Mouse (Mus musculus) heart, postnatal 0 days (tissue): ENCODE results near the gene Osbpl2. TPM values are rescaled to one million over a fixed set of nuclear protein-coding genes. Genes with fewer than 3 reads are reported as not detected.
A peak's percentile ranks its signal among the peaks of the same experiment; 100 is the strongest.
"Not testable (repeated sequence)": the region's sequence is repeated elsewhere in the genome, so short reads cannot be mapped to it uniquely, and the experiment has no call there.

ENCODE experiments used
- ATAC-seq: fragments of 200-750 bp; cut with Nextera tagmentation; 2 replicates; pipeline ENCODE4 v1.8.0; 2017; ENCODE audit warnings: low read depth, moderate number of reproducible peaks, moderate library complexity; ENCODE audit not compliant: insufficient read depth
- DNase-seq: peaks from one replicate; pipeline ENCODE4 v3.0.0-alpha.2; 2016; ENCODE audit warnings: low spot score
- H3K27ac ChIP-seq: fragments of 300-500 bp; sonication (generic); 2 replicates; pipeline ENCODE4 v1.5.1; 2014; ENCODE audit warnings: low read depth, mild to moderate bottlenecking
- H3K27me3 ChIP-seq: fragments of 300-500 bp; sonication (generic); 2 replicates; pipeline ENCODE4 v1.6.1; 2014; ENCODE audit warnings: low read length, mixed read lengths; ENCODE audit not compliant: control insufficient read depth, insufficient read depth
- H3K36me3 ChIP-seq: fragments of 300-500 bp; sonication (generic); replicated peaks from 2 replicates; pipeline ENCODE4 v1.6.1; 2014; ENCODE audit warnings: low read length, mixed read lengths; ENCODE audit not compliant: control insufficient read depth, insufficient read depth
- H3K4me1 ChIP-seq: fragments of 300-500 bp; sonication (generic); 2 replicates; pipeline ENCODE4 v1.6.1; 2014; ENCODE audit warnings: antibody characterized with exemption; ENCODE audit not compliant: control insufficient read depth, insufficient read depth
- H3K4me2 ChIP-seq: fragments of 300-500 bp; sonication (generic); 2 replicates; pipeline ENCODE4 v1.6.1; 2014; ENCODE audit warnings: low read depth, mild to moderate bottlenecking, low read length, moderate library complexity
- H3K4me3 ChIP-seq: fragments of 300-500 bp; sonication (generic); 2 replicates; pipeline ENCODE4 v1.5.1; 2014; ENCODE audit warnings: low read depth, low read length
- H3K9ac ChIP-seq: fragments of 300-500 bp; sonication (generic); replicated peaks from 2 replicates; pipeline ENCODE4 v1.6.1; 2014; ENCODE audit warnings: low read depth, low read length, mixed read lengths
- H3K9me3 ChIP-seq: fragments of 300-500 bp; sonication (generic); replicated peaks from 2 replicates; pipeline ENCODE4 v1.6.1; 2016; ENCODE audit warnings: low read length; ENCODE audit not compliant: control insufficient read depth
- CTCF ChIP-seq: IDR thresholded peaks from 2 replicates; pipeline ENCODE4 v1.5.1; 2016; ENCODE audit warnings: antibody characterized with exemption, control low read depth, low read depth
- EP300 ChIP-seq: IDR thresholded peaks from 2 replicates; pipeline ENCODE4 v1.6.1; 2016; ENCODE audit warnings: antibody characterized with exemption, low read depth
- WGBS: fragments of 180-500 bp; shearing (Covaris S2); extraction: QIAGEN DNeasy Blood & Tissue Kit; methylation state at CpG from one replicate; pipeline ENCODE4 v1.1.7; 2014; 5-methylcytosine and 5-hydroxymethylcytosine counted together
- polyA plus RNA-seq: library from polyadenylated mRNA; unstranded; fragments of >200 nt; fragmentation: Nextera tagmentation; extraction: Ambion mirVana; gene quantifications from 2 replicates; pipeline ENCODE4 v1.2.1, GENCODE M21; 2015
- total RNA-seq: library from RNA; depleted of rRNA; stranded (reverse); fragments of >200 nt; gene quantifications from 2 replicates; pipeline ENCODE4 v1.2.3, GENCODE M21; 2014; ENCODE audit warnings: low replicate concordance

Osbpl2 gene
- total and polyA plus RNA-seq, 2 experiments from 2014 or later: 30.2 to 32.4 TPM

- H3K4me1 ChIP-seq: peaks cover 22% of the 10 kb centered on the region
- 0 out of 2 replicates have a peak overlapping the region, but pooled peaks have one; percentile 96 for H3K9ac ChIP-seq
- H3K4me2 ChIP-seq: peak overlapping the region; percentile 81
- H3K27me3 ChIP-seq: no peaks in the 10 kb centered on the region
- ATAC-seq (no peak), DNase-seq (no peak)
- H3K9me3 ChIP-seq: no peaks in the 10 kb centered on the region
- TF ChIP-seq CTCF (peak; percentile 46), EP300 (no peak)
- peaks cover 45% of the 10 kb centered on the region for H3K36me3 ChIP-seq
- H3K4me3 ChIP-seq: no peak overlapping the region; the same call in 1 of the 2 replicates
- no peak overlapping the region for H3K27ac ChIP-seq
- WGBS: 58% methylated on average over 4 of the region's 4 CpGs
Measured at GRCm38 (mm10) chr2:180173163-180173562, 54.1 kb downstream of the Osbpl2 start.

DNA sequence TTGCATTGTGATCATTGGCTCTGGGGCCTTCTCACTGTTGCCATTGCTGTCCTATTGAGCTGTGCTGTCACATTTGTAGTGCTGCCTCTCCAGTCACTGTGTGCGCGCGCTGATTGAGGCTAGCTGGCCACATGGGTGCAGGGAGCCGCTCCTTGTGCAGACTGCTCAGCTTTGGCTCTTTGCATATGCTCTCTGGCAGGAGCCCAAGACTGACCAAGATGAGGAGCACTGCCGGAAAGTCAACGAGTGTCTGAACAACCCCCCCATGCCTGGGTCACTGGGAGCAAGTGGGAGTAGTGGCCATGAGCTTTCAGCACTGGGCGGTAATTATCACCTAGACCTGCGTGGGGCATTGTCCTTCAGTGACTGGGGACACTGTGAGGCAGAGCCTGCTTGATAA, 54.6 kb downstream of the Osbpl2 start:
- Histone ChIP-seq H3K4me1 (peaks cover 22% of the 10 kb centered on the region), H3K36me3 (peaks cover 51% of the 10 kb centered on the region), H3K4me2 (peak overlapping the region; percentile 81; the same call in 1 of the 2 replicates)
- H3K27ac ChIP-seq, H3K4me3 ChIP-seq, DNase-seq, H3K27me3 ChIP-seq, ATAC-seq, H3K9me3 ChIP-seq, H3K9ac ChIP-seq: not testable (repeated sequence)
- 58% methylated on average over 8 of the region's 8 CpGs for WGBS

- Histone ChIP-seq H3K4me3 (no peak overlapping the region), H3K4me2 (no peak overlapping the region), H3K4me1 (peaks cover 22% of the 10 kb centered on the region), H3K27ac (no peak overlapping the region), H3K36me3 (peaks cover 55% of the 10 kb centered on the region), H3K9ac (no peak overlapping the region), H3K9me3 (no peaks in the 10 kb centered on the region), H3K27me3 (no peaks in the 10 kb centered on the region)
- TF ChIP-seq EP300 (no peak), CTCF (no peak)
- 91% methylated on average over 5 of the region's 5 CpGs for WGBS
- DNase-seq: no peak
- ATAC-seq: no peak
Measured at GRCm38 (mm10) chr2:180174121-180174520, 55.0 kb downstream of the Osbpl2 start.

GRCm38 (mm10) chr2:180175725-180176124, 56.6 kb downstream of the Osbpl2 start:
- ATAC-seq (no peak), DNase-seq (no peak)
- Histone ChIP-seq H3K4me1 (peaks cover 19% of the 10 kb centered on the region), H3K36me3 (peaks cover 66% of the 10 kb centered on the region), H3K9me3 (no peaks in the 10 kb centered on the region), H3K27me3 (no peaks in the 10 kb centered on the region), H3K27ac (no peak overlapping the region), H3K9ac (no peak overlapping the region), H3K4me3 (no peak overlapping the region), H3K4me2 (no peak overlapping the region)
- no peak for TF ChIP-seq EP300
- TF ChIP-seq CTCF: no peak
- WGBS: 81% methylated on average over 7 of the region's 7 CpGs

- Histone ChIP-seq H3K4me2 (no peak overlapping the region), H3K27me3 (no peaks in the 10 kb centered on the region), H3K9ac (no peak overlapping the region), H3K9me3 (no peaks in the 10 kb centered on the region), H3K4me1 (no peaks in the 10 kb centered on the region), H3K36me3 (peaks cover 56% of the 10 kb centered on the region), H3K4me3 (no peak overlapping the region), H3K27ac (no peak overlapping the region)
- WGBS: 77% methylated on average over 9 of the region's 9 CpGs
- DNase-seq (no peak), ATAC-seq (no peak)
- TF ChIP-seq CTCF: no peak
- no peak for TF ChIP-seq EP300
Measured at GRCm38 (mm10) chr2:180181542-180181941, 62.4 kb downstream of the Osbpl2 start.

DNA sequence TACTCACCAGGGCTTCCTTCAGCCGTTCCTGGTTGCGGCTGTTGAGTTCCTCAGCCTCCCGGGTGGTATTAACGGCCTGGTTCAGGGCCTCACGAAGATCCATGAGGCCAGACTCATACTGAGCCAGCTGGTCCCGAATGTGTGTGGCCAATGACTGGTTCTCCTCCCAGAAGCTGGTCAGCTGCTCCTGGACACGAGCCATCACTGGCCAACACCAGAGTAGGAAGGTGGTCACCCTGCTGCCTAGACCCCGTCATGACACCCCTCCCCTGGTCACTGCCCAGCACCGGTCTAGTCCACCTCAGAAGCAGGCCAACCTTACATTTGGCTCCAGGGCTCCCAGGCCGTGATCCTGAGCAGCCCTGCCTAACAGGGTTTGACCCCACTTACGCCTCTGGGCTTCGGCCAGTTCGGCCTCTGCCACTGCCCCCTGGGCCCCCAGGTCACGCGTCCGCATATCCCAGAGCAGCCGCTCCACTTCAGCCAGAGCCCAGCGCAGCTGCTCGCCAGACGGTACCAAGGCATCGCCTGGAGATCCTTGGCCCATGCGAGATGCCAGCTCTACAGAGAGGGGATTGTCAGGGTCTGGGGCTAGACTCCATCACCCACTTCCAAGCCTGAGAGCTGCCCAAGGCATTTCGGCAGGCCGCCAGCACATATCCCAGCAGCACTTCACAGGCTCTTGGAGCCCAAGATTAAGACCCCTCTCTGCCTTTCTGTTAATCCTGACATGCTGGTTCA, 65.1 kb downstream of the Osbpl2 start:
- H3K4me2 ChIP-seq: no peak overlapping the region
- no peak overlapping the region for H3K9ac ChIP-seq
- no peak overlapping the region for H3K4me3 ChIP-seq
- H3K27me3 ChIP-seq: no peaks in the 10 kb centered on the region
- H3K4me1 ChIP-seq: no peaks in the 10 kb centered on the region
- no peak for DNase-seq
- no peaks in the 10 kb centered on the region for H3K9me3 ChIP-seq
- 85% methylated on average over 24 of the region's 24 CpGs for WGBS
- no peak for TF ChIP-seq EP300
- TF ChIP-seq CTCF: no peak
- no peak for ATAC-seq
- H3K27ac ChIP-seq: no peak overlapping the region
- H3K36me3 ChIP-seq: peaks cover 42% of the 10 kb centered on the region
